Mouse (Mus musculus): Measurements from ENCODE around the gene Cpvl. TPM values are rescaled to one million over a fixed set of nuclear protein-coding genes. Genes with fewer than 3 reads are reported as not detected.

Cpvl gene
- polyA plus RNA-seq, 1 experiment from 2014 or later = not detected

DNA sequence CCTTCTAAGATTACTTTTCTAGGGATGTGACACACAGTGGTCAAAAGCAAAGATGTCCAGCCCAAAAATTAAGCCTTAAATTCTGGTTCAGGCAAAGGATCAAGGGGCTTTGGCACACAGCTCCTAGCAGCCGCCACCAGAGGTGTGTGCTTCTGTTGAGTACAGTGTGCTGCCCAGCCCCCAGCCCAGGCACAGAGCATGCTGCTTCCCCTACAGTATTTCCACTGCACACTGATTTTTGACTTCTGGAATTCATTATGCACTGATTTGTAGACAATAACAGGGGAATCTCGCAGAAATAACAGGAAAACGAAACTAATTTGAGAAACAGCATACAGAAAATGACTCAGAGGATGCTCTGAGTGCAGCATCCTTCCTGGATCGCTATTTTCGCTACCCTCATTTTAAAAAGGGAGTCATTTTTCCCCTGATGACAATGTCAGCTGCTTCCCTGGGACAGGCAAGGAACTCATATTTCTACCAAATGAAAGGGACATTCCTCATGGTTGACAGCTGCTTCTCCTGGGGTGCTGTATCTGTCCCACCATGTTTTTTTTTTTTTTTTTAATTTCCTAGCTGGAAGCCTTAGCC, 14.5 kb downstream of the Cpvl start:
- ATAC-seq (ENCODE audit: low read depth) = no peak
- Histone ChIP-seq H3K4me2 (ENCODE audit: low read depth, low read length) (no peak overlapping the region), H3K9ac (ENCODE audit: low read depth, low read length) (no peak overlapping the region), H3K27ac (ENCODE audit: low read length) (no peak overlapping the region), H3K36me3 (ENCODE audit: control insufficient read depth, insufficient read depth) (no peaks in the 10 kb centered on the region), H3K27me3 (ENCODE audit: control insufficient read depth, insufficient read depth, low read depth, low read length) (no peaks in the 10 kb centered on the region), H3K9me3 (replicated peaks; ENCODE audit: control insufficient read depth, low read length) (no peaks in the 10 kb centered on the region), H3K4me3 (ENCODE audit: low read depth, low read length) (no peak overlapping the region), H3K4me1 (ENCODE audit: control insufficient read depth, low read depth, low read length) (no peaks in the 10 kb centered on the region)
- WGBS (ENCODE audit: insufficient replicate concordance) = 53% methylated on average over 5 of the region's 5 CpGs

DNA sequence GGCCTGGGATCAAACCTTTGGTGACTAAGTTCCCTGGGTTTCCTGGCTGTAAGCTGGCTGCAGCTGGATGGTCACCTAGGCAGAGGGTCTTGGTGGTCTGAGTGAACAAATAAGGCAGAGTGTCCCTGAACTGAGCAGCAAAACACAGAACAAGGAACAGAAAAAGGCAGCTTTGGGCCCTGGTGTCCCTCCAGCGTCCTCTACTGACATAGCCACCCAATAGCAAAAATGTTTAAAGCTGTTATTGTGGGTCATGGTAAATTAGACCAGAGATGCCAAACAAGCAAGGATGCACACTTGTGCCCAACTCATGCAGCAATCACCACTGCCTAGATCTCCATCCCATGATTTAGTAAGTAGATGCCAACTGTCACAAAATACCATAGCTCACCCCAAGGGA, 16.5 kb downstream of the Cpvl start:
- no peak overlapping the region for H3K27ac ChIP-seq (ENCODE audit: low read length)
- ATAC-seq (ENCODE audit: low read depth) = no peak
- no peaks in the 10 kb centered on the region for H3K4me1 ChIP-seq (ENCODE audit: control insufficient read depth, low read depth, low read length)
- no peak overlapping the region for H3K9ac ChIP-seq (ENCODE audit: low read depth, low read length)
- H3K4me3 ChIP-seq (ENCODE audit: low read depth, low read length) = no peak overlapping the region
- no peaks in the 10 kb centered on the region for H3K9me3 ChIP-seq (replicated peaks; ENCODE audit: control insufficient read depth, low read length)
- no peaks in the 10 kb centered on the region for H3K27me3 ChIP-seq (ENCODE audit: control insufficient read depth, insufficient read depth, low read depth, low read length)
- no peak overlapping the region for H3K4me2 ChIP-seq (ENCODE audit: low read depth, low read length)
- H3K36me3 ChIP-seq (ENCODE audit: control insufficient read depth, insufficient read depth) = no peaks in the 10 kb centered on the region
- 59% methylated on average over 1 of the region's 1 CpGs for WGBS (ENCODE audit: insufficient replicate concordance)

DNA sequence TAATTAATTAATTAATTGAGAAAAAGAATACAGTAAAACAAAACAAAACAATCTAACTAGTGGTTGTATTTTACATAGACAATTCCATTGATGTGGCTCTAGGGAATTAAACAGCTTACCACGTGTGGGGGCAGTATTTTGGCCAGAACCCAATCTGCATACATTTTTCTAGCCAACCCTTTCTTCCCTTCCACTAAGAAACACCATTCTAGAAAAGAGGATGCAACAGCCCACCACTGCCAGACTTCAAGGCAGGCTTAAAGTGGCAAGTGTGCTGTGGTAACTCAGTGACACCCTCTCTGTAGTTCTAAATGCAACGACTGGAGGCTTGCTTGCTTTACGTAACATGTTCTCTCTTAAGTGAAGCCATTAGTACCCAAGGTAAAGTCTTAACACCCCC, 18.6 kb downstream of the Cpvl start:
- no peak overlapping the region for H3K27ac ChIP-seq (ENCODE audit: low read length)
- H3K4me3 ChIP-seq (ENCODE audit: low read depth, low read length) = no peak overlapping the region
- no peaks in the 10 kb centered on the region for H3K9me3 ChIP-seq (replicated peaks; ENCODE audit: control insufficient read depth, low read length)
- no peak overlapping the region for H3K9ac ChIP-seq (ENCODE audit: low read depth, low read length)
- no peaks in the 10 kb centered on the region for H3K27me3 ChIP-seq (ENCODE audit: control insufficient read depth, insufficient read depth, low read depth, low read length)
- ATAC-seq (ENCODE audit: low read depth) = no peak
- H3K4me1 ChIP-seq (ENCODE audit: control insufficient read depth, low read depth, low read length) = no peaks in the 10 kb centered on the region
- 53% methylated on average over 3 of the region's 3 CpGs for WGBS (ENCODE audit: insufficient replicate concordance)
- H3K4me2 ChIP-seq (ENCODE audit: low read depth, low read length) = no peak overlapping the region
- no peaks in the 10 kb centered on the region for H3K36me3 ChIP-seq (ENCODE audit: control insufficient read depth, insufficient read depth)

DNA sequence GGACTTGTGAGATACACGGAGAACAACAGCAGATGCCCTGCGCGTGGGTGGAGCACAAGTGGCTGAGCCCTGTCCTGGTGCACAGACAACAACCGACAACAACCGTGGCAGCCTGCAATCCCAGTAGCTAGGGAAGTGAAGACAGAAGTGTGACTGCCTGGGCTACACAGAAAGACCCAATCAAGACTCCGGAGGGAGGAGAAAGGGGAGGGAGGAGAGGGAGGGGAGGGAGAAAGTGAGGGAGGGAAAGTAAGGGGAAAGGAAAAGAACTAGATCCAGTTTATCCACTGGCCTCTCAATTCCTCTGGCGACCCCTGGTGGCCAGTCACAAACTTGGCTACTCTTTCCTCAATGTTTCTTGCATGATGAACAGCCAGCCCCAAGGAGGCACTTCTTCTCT, 20.1 kb downstream of the Cpvl start:
- H3K9me3 ChIP-seq (replicated peaks; ENCODE audit: control insufficient read depth, low read length) = no peaks in the 10 kb centered on the region
- no peaks in the 10 kb centered on the region for H3K36me3 ChIP-seq (ENCODE audit: control insufficient read depth, insufficient read depth)
- no peak overlapping the region for H3K9ac ChIP-seq (ENCODE audit: low read depth, low read length)
- WGBS (ENCODE audit: insufficient replicate concordance) = 13% methylated on average over 7 of the region's 7 CpGs
- no peak for ATAC-seq (ENCODE audit: low read depth)
- no peak overlapping the region for H3K4me3 ChIP-seq (ENCODE audit: low read depth, low read length)
- H3K4me2 ChIP-seq (ENCODE audit: low read depth, low read length) = no peak overlapping the region
- no peaks in the 10 kb centered on the region for H3K4me1 ChIP-seq (ENCODE audit: control insufficient read depth, low read depth, low read length)
- no peaks in the 10 kb centered on the region for H3K27me3 ChIP-seq (ENCODE audit: control insufficient read depth, insufficient read depth, low read depth, low read length)
- H3K27ac ChIP-seq (ENCODE audit: low read length) = no peak overlapping the region

DNA sequence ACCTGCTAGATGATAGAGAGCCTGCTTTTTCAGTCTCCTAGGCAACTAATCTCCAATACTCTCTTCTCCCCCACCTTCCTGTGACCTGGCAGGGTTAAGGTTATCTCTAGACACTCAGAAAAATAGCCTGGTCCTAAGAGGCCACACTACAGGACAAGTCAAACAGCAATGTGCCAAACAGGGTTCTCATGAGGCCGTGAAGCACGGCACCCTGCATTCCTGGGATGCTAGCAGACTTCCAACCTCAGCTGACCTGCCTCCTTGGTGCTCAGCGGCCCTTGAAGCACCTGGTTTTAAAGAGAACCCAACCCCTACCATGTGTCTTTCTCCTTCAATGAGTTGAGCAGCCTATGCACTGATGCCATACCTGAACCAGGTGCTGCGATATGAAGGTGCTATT, 22.0 kb downstream of the Cpvl start:
- no peak for ATAC-seq (ENCODE audit: low read depth)

DNA sequence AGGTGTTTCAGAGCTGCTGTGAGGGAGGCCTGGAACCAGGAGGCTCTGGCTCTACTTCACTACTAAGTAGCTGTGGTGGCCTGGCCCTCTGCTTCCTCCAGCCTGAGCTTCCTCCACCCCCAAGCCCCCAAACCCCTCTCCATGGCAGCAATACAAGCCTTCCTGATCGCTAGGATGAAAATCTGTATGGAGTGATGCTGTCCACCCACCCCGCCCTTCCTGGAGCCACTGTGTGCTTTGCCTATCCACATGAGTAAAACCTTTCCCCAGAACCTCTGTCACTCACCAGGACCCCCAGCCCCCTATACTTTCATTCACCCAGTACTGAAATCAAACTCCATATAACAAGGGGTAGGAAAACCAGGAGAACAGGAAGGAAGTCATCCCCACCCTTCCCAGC, 22.6 kb downstream of the Cpvl start:
- ATAC-seq (ENCODE audit: low read depth) = no peak
- H3K9ac ChIP-seq (ENCODE audit: low read depth, low read length) = no peak overlapping the region
- no peak overlapping the region for H3K27ac ChIP-seq (ENCODE audit: low read length)
- no peak overlapping the region for H3K4me3 ChIP-seq (ENCODE audit: low read depth, low read length)
- no peaks in the 10 kb centered on the region for H3K9me3 ChIP-seq (replicated peaks; ENCODE audit: control insufficient read depth, low read length)
- no peaks in the 10 kb centered on the region for H3K4me1 ChIP-seq (ENCODE audit: control insufficient read depth, low read depth, low read length)
- H3K4me2 ChIP-seq (ENCODE audit: low read depth, low read length) = no peak overlapping the region
- H3K27me3 ChIP-seq (ENCODE audit: control insufficient read depth, insufficient read depth, low read depth, low read length) = no peaks in the 10 kb centered on the region
- 47% methylated on average over 2 of the region's 2 CpGs for WGBS (ENCODE audit: insufficient replicate concordance)
- no peaks in the 10 kb centered on the region for H3K36me3 ChIP-seq (ENCODE audit: control insufficient read depth, insufficient read depth)

More for the DNA sequence above, 22.0 kb downstream of the Cpvl start:
- no peaks in the 10 kb centered on the region for H3K27me3 ChIP-seq (ENCODE audit: control insufficient read depth, insufficient read depth, low read depth, low read length)
- 56% methylated on average over 4 of the region's 4 CpGs for WGBS (ENCODE audit: insufficient replicate concordance)
- H3K9me3 ChIP-seq (replicated peaks; ENCODE audit: control insufficient read depth, low read length) = no peaks in the 10 kb centered on the region
- no peaks in the 10 kb centered on the region for H3K4me1 ChIP-seq (ENCODE audit: control insufficient read depth, low read depth, low read length)
- no peaks in the 10 kb centered on the region for H3K36me3 ChIP-seq (ENCODE audit: control insufficient read depth, insufficient read depth)
- H3K27ac ChIP-seq (ENCODE audit: low read length) = no peak overlapping the region
- H3K9ac ChIP-seq (ENCODE audit: low read depth, low read length) = no peak overlapping the region
- no peak overlapping the region for H3K4me2 ChIP-seq (ENCODE audit: low read depth, low read length)
- no peak overlapping the region for H3K4me3 ChIP-seq (ENCODE audit: low read depth, low read length)

DNA sequence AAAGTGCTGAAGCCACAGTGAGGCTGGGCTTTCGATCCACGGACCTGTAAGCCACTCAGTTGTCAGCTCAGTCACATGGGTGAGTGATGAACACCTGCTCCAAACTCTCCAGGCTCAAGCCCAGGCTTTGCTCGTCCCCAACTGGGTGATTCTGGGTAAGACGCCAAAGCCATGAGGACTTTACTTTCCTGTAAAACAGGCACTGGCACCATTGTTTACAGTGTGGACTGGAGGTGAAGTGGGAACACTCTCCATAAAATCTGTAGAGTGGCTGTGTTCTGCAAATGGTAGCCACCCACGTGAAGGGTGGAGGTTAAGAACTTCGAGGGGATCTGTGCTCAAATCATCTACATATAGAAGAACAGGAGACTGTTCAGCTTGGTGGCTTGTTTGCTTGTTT, 23.2 kb downstream of the Cpvl start:
- 52% methylated on average over 6 of the region's 6 CpGs for WGBS (ENCODE audit: insufficient replicate concordance)
- no peak overlapping the region for H3K9ac ChIP-seq (ENCODE audit: low read depth, low read length)
- H3K4me1 ChIP-seq (ENCODE audit: control insufficient read depth, low read depth, low read length) = no peaks in the 10 kb centered on the region
- H3K27me3 ChIP-seq (ENCODE audit: control insufficient read depth, insufficient read depth, low read depth, low read length) = no peaks in the 10 kb centered on the region
- no peak overlapping the region for H3K4me2 ChIP-seq (ENCODE audit: low read depth, low read length)
- H3K4me3 ChIP-seq (ENCODE audit: low read depth, low read length) = no peak overlapping the region
- H3K36me3 ChIP-seq (ENCODE audit: control insufficient read depth, insufficient read depth) = no peaks in the 10 kb centered on the region
- H3K9me3 ChIP-seq (replicated peaks; ENCODE audit: control insufficient read depth, low read length) = no peaks in the 10 kb centered on the region
- no peak overlapping the region for H3K27ac ChIP-seq (ENCODE audit: low read length)
- no peak for ATAC-seq (ENCODE audit: low read depth)

DNA sequence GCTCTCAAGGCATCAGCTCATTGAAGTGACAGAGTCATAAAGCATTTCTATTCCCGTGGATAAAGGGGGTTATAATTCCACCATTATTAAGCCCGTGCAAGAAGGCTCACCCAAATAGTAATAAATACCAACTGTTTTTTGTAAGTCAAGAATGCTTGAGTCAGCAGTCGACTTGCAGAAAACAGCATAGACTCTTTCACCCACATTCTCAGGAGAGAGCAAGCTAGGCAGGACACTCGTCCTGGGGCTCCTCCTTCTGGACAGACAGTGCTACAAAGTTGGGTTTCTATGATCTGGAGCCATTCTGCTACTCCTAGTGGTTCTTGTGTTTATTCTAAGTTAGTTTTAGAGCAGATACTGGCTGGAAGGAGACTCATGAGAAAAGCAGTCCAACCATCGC, 24.4 kb downstream of the Cpvl start:
- Histone ChIP-seq H3K27ac (ENCODE audit: low read length) (no peak overlapping the region), H3K4me3 (ENCODE audit: low read depth, low read length) (no peak overlapping the region), H3K9me3 (replicated peaks; ENCODE audit: control insufficient read depth, low read length) (no peaks in the 10 kb centered on the region), H3K9ac (ENCODE audit: low read depth, low read length) (no peak overlapping the region), H3K27me3 (ENCODE audit: control insufficient read depth, insufficient read depth, low read depth, low read length) (no peaks in the 10 kb centered on the region), H3K4me1 (ENCODE audit: control insufficient read depth, low read depth, low read length) (no peaks in the 10 kb centered on the region), H3K4me2 (ENCODE audit: low read depth, low read length) (no peak overlapping the region), H3K36me3 (ENCODE audit: control insufficient read depth, insufficient read depth) (no peaks in the 10 kb centered on the region)
- ATAC-seq (ENCODE audit: low read depth) = no peak
- 26% methylated on average over 5 of the region's 5 CpGs for whole genome bisulfite sequencing (ENCODE audit: insufficient replicate concordance)

DNA sequence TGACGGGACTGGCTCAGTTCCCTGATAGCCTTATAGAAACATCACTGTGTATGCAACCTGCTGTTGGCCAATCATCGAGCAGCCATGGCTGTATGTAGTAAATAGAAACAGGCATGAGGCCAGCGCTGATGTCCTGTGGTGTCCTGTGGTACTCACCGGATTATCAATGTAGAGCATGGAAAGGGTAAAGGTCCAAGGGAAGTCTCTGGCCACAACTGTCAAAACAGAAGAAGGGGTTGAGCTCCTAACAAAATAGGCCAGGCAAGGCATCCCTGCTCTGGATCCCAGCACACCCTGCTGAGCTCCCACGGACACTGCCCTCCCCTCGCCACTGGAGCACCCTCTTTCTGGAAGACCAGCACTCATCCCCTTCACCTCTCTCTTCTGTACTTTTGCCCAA, 25.1 kb downstream of the Cpvl start:
- no peaks in the 10 kb centered on the region for H3K4me1 ChIP-seq (ENCODE audit: control insufficient read depth, low read depth, low read length)
- no peak overlapping the region for H3K4me2 ChIP-seq (ENCODE audit: low read depth, low read length)
- H3K9ac ChIP-seq (ENCODE audit: low read depth, low read length) = no peak overlapping the region
- H3K9me3 ChIP-seq (replicated peaks; ENCODE audit: control insufficient read depth, low read length) = no peaks in the 10 kb centered on the region
- no peaks in the 10 kb centered on the region for H3K27me3 ChIP-seq (ENCODE audit: control insufficient read depth, insufficient read depth, low read depth, low read length)
- WGBS (ENCODE audit: insufficient replicate concordance) = 67% methylated on average over 6 of the region's 6 CpGs
- no peak overlapping the region for H3K4me3 ChIP-seq (ENCODE audit: low read depth, low read length)
- H3K27ac ChIP-seq (ENCODE audit: low read length) = no peak overlapping the region
- H3K36me3 ChIP-seq (ENCODE audit: control insufficient read depth, insufficient read depth) = no peaks in the 10 kb centered on the region
- no peak for ATAC-seq (ENCODE audit: low read depth)

All from liver, embryonic 16.5 days (tissue).